Mouse (Mus musculus) myocyte (in vitro differentiated cells): ENCODE results near the gene Ang6.

ENCODE experiments used
- POLR2A ChIP-seq: IDR thresholded peaks from one replicate; pipeline ENCODE4 v1.6.1; 2011; ENCODE audit warnings: low read depth, mild to moderate bottlenecking, control low read depth, moderate library complexity; ENCODE audit not compliant: insufficient read length
- TCF12 ChIP-seq: IDR thresholded peaks from one replicate; pipeline ENCODE4 v1.6.1; 2011; ENCODE audit warnings: mild to moderate bottlenecking, control low read depth; ENCODE audit not compliant: poor library complexity, insufficient read depth, severe bottlenecking

- TF ChIP-seq POLR2A: no peak
- no peak for TF ChIP-seq TCF12
Measured at GRCm38 (mm10) chr14:43983454-43983853, 18.6 kb downstream of the Ang6 start.
